Mouse (Mus musculus) adrenal gland (tissue): ENCODE results near the gene Rpp40.

Source experiments
- intact Hi-C: fragments of 180-260 bp; cut with DNase I; formaldehyde crosslinking; loops from one replicate; pipeline ENCODE4 v1.15.1; 2025

Rpp40 gene

DNA sequence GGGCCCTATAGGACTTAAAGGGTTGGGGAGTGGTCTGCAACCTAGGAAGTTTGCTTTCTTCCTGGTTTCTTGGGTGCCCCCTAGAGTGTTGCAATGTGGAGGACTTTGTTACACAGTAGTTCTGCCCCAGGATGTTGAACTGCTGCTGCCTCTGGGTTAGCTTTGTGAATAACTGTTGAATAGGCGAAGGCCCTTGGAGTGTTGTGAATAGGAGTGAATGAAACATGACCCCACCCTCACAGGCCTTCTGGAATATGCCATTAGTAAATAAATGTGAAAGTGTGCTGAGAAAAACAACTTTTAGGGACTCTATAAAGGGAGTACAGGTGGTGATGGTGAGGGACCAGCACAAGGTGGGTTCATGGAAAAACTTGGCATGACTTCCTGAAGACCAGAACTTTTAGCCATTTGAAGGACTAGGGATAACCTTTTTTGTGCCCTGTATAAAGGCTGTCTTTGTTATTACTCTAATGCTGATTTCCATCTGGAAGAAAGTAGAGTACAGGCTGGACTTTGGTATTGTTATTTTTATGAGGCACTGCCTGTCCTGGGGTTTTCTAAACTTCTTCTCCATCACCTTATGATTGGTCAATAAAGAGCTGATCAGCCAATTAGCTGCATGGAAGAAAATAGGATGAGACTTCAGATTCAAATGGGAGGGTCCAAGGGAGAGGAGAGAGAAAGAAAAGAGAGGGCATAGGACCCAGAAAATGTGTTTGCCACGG lies 53.1 kb downstream of the Rpp40 start:
- intact Hi-C loops = no loop called here

DNA sequence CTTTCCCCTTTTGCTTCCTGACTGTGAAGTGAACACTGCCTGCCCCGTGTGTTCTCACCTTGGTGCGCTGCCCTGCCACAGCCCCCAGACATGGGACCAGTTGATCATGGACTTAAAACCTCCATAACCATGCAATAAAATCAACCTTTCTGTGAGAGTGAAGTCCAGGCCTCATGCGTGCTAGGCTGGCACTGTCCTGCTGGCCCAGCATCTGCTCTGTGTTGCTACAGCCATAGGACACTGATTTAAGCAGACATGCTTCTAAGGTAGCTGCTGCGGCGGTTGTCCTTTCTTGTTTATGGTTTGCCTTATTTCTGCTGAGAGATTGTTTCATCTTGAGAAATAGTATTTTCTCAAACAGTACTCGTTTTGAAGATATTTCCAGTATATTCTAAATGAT lies 54.6 kb downstream of the Rpp40 start:
- intact Hi-C loops = no loop called here

DNA sequence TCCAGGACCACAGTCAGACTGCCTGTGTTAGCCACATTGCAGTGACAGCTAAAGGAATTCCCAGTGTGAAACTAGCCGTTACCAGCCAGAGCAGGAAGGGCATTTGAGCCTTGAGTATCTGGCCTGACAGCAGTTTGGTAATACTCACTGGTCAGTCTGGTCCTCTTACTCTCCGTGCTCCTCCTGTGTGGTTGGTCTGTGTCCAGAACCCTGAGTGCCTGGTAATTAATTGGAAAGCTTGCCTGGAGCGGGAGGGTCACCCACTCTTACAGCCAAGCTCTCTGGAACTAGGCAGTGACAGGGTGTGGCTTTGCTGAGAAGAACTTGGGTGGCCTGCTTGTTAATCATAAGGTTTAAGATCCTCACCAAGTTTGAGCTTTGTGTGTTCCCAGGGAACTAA lies 57.5 kb downstream of the Rpp40 start:
- intact Hi-C loops = no loop called here

DNA sequence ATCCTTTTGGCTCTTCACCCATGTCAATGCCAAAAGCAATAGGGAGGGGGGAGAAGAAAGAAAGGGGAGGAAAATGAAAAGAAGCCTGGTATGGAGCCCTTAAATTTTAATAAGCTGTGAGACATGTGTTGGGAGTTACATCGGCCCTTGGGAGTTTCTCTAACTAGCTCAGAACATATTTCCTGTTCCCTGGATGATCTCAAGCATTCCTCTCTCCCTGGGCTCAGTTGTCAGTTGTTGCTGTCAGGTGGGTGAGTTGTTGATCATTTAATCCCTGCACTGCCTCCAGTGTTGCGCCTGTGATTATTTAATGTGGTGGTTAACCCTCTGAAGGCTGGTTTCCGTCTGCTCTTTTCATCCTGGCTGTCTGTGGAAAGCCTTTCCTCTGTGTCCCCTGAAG lies 60.9 kb downstream of the Rpp40 start:
- intact Hi-C loops = no loop called here
